Mouse (Mus musculus): ENCODE measurements around the gene Spats2. TPM values are rescaled to one million over a fixed set of nuclear protein-coding genes. Genes with fewer than 3 reads are reported as not detected.
"Not testable (repeated sequence)": the region's sequence is repeated elsewhere in the genome, so short reads cannot be mapped to it uniquely, and the experiment has no call there.

Spats2 gene
- total RNA-seq (2021), result 18.5 and 19.9 TPM in 2 replicates
- long read RNA-seq, experiment 1, transcript Spats2-201 (13 exons, 3,096 nt), result major isoform, 29 of 30 reads
- long read RNA-seq, experiment 1, partial matches to known transcripts, result 0 of 30 reads
- long read RNA-seq, experiment 1, other reads (novel, unspliced or antisense), result 1 of 30 reads
- long read RNA-seq, experiment 2, transcript Spats2-201 (13 exons, 3,096 nt), result major isoform, 25 of 29 reads
- long read RNA-seq, experiment 2, partial matches to known transcripts, result 1 of 29 reads
- long read RNA-seq, experiment 2, other reads (novel, unspliced or antisense), result 3 of 29 reads

GRCm38 (mm10) chr15:99125711-99126080 lies at the start of gene Spats2:
Gene Spats2, plus strand, starts transcription at chr15:99125916.
- DNase-seq, result no peak

- not testable (repeated sequence) for DNase-seq
These were observed 49.7 kb upstream of the Spats2 start for GRCm38 (mm10) chr15:99076011-99076410.

- no peak for DNase-seq
These were observed 47.4 kb upstream of the Spats2 start for GRCm38 (mm10) chr15:99078181-99078910.

- DNase-seq, result no peak
These were observed 45.9 kb upstream of the Spats2 start for GRCm38 (mm10) chr15:99079804-99080203.

GRCm38 (mm10) chr15:99082322-99082721 lies 43.4 kb upstream of the Spats2 start:
- DNase-seq, result no peak

- no peak for DNase-seq
These were observed 42.9 kb upstream of the Spats2 start for GRCm38 (mm10) chr15:99082840-99083239.

GRCm38 (mm10) chr15:99083258-99083657 lies 42.5 kb upstream of the Spats2 start:
- peak; percentile 71 for DNase-seq

GRCm38 (mm10) chr15:99083867-99084557 lies 41.7 kb upstream of the Spats2 start:
- no peak for DNase-seq

GRCm38 (mm10) chr15:99084618-99085017 lies 41.1 kb upstream of the Spats2 start:
- no peak for DNase-seq

- no peak for DNase-seq
These were observed 39.7 kb upstream of the Spats2 start for GRCm38 (mm10) chr15:99085997-99086396.

- peak; percentile 68 for DNase-seq
These were observed 38.3 kb upstream of the Spats2 start, which contains the start of gene C1ql4 for GRCm38 (mm10) chr15:99087253-99088075. Gene C1ql4, minus strand, starts transcription at chr15:99087817.

GRCm38 (mm10) chr15:99088292-99088691 lies 37.4 kb upstream of the Spats2 start:
- DNase-seq, result peak; percentile 93

- DNase-seq, result peak; percentile 35
These were observed 36.6 kb upstream of the Spats2 start for GRCm38 (mm10) chr15:99089069-99089468.

GRCm38 (mm10) chr15:99092870-99093269 lies 32.8 kb upstream of the Spats2 start, which contains the start of gene Dnajc22:
Gene Dnajc22, plus strand, starts transcription at chr15:99093170.
- DNase-seq, result no peak

- peak; percentile 40 for DNase-seq
These were observed 32.1 kb upstream of the Spats2 start for GRCm38 (mm10) chr15:99093291-99094258.

- no peak for DNase-seq
These were observed 31.0 kb upstream of the Spats2 start for GRCm38 (mm10) chr15:99094631-99095270.

GRCm38 (mm10) chr15:99095356-99095755 lies 30.4 kb upstream of the Spats2 start:
- no peak for DNase-seq

GRCm38 (mm10) chr15:99096061-99096793 lies 29.5 kb upstream of the Spats2 start:
- no peak for DNase-seq

- DNase-seq, result peak; percentile 66
These were observed 28.8 kb upstream of the Spats2 start for GRCm38 (mm10) chr15:99096831-99097500.

Data from adrenal gland, postnatal 14 days (tissue).